ENCODE assay signal across 25 mouse cellular contexts in genomic region chr9:102169706-102170105, GRCm38 (mm10).
DNase-seq lines count a peak whose midpoint lies in the region; ATAC-seq and TF ChIP-seq lines count a peak whose summit lies in the region.
"Had no signal": no experiment of that assay in that cellular context is flagged by ENCODE, and none has a peak within 500 bp of the region (broad histone marks: within the 10 kb centered on the region; RNA-seq: fewer than 3 reads in every experiment).

No protein-coding gene starts in this region.

- H3K27ac ChIP-seq in forebrain, embryonic 11.5 days (ENCODE audit: low read depth, low read length): no peak overlapping the region
- H3K27ac ChIP-seq in forebrain, postnatal 0 days (ENCODE audit: low read depth, low read length): no peak overlapping the region
- no peak overlapping the region for H3K27ac ChIP-seq in hindbrain, embryonic 16.5 days (ENCODE audit: low read depth, low read length)
- no peak overlapping the region for H3K27ac ChIP-seq in hindbrain, embryonic 13.5 days
- no peak overlapping the region for H3K27ac ChIP-seq in midbrain, postnatal 0 days (ENCODE audit: low read depth, low read length)
- H3K27ac ChIP-seq in midbrain, embryonic 11.5 days (ENCODE audit: low read depth, low read length): no peak overlapping the region
- H3K27ac ChIP-seq: embryonic facial prominence, embryonic 10.5 days; embryonic facial prominence, embryonic 12.5 days; forebrain, embryonic 12.5 days had no signal

- ATAC-seq in forebrain, embryonic 11.5 days (replicated peaks; ENCODE audit: low FRiP score): no peak
- no peak for ATAC-seq in forebrain, postnatal 0 days
- ATAC-seq in hindbrain, embryonic 16.5 days: peak; percentile 72; the same call in 1 of the 2 replicates
- no peak for ATAC-seq in hindbrain, embryonic 13.5 days (ENCODE audit: low FRiP score)
- ATAC-seq in midbrain, postnatal 0 days (ENCODE audit: low FRiP score): no peak
- no peak for ATAC-seq in midbrain, embryonic 11.5 days (ENCODE audit: low FRiP score)
- ATAC-seq: activated CD4-positive, CD25-positive, alpha-beta regulatory T cell, adult 4 months; CD4-positive, CD25-positive, alpha-beta regulatory T cell, adult 4 months; forebrain, embryonic 14.5 days; forebrain, embryonic 16.5 days; Patski had no signal

- H3K36me3 ChIP-seq in forebrain, embryonic 11.5 days (ENCODE audit: control insufficient read depth, insufficient read depth, low read length): no peaks in the 10 kb centered on the region
- no peaks in the 10 kb centered on the region for H3K36me3 ChIP-seq in forebrain, postnatal 0 days (ENCODE audit: insufficient read depth)
- H3K36me3 ChIP-seq in hindbrain, embryonic 16.5 days (ENCODE audit: control insufficient read depth, insufficient read depth, low read length): no peaks in the 10 kb centered on the region
- H3K36me3 ChIP-seq in hindbrain, embryonic 13.5 days: no peaks in the 10 kb centered on the region
- H3K36me3 ChIP-seq in midbrain, postnatal 0 days (ENCODE audit: insufficient read depth, low read length): no peaks in the 10 kb centered on the region
- H3K36me3 ChIP-seq in midbrain, embryonic 11.5 days (ENCODE audit: control insufficient read depth, insufficient read depth, low read length): no peaks in the 10 kb centered on the region
- H3K36me3 ChIP-seq: embryonic facial prominence, embryonic 10.5 days; embryonic facial prominence, embryonic 12.5 days; forebrain, embryonic 12.5 days; G1E had no signal

- H3K4me2 ChIP-seq in forebrain, embryonic 11.5 days (ENCODE audit: low read depth, low read length, severe bottlenecking): no peak overlapping the region
- no peak overlapping the region for H3K4me2 ChIP-seq in forebrain, postnatal 0 days (ENCODE audit: low read depth)
- H3K4me2 ChIP-seq in hindbrain, embryonic 16.5 days (ENCODE audit: low read length): no peak overlapping the region
- no peak overlapping the region for H3K4me2 ChIP-seq in hindbrain, embryonic 13.5 days
- no peak overlapping the region for H3K4me2 ChIP-seq in midbrain, postnatal 0 days (ENCODE audit: low read depth, low read length, poor library complexity, severe bottlenecking)
- no peak overlapping the region for H3K4me2 ChIP-seq in midbrain, embryonic 11.5 days
- H3K4me2 ChIP-seq: embryonic facial prominence, embryonic 12.5 days; forebrain, embryonic 12.5 days had no signal

- 76% methylated on average over 7 of the region's 7 CpGs for WGBS in forebrain, embryonic 11.5 days
- WGBS in forebrain, postnatal 0 days: 59% methylated on average over 7 of the region's 7 CpGs
- 54% methylated on average over 7 of the region's 7 CpGs for WGBS in hindbrain, embryonic 16.5 days
- 65% methylated on average over 7 of the region's 7 CpGs for WGBS in hindbrain, embryonic 13.5 days
- WGBS in midbrain, postnatal 0 days: 71% methylated on average over 7 of the region's 7 CpGs
- 80% methylated on average over 7 of the region's 7 CpGs for WGBS in midbrain, embryonic 11.5 days

- H3K4me3 ChIP-seq in forebrain, embryonic 11.5 days (ENCODE audit: low read depth, low read length): no peak overlapping the region
- no peak overlapping the region for H3K4me3 ChIP-seq in forebrain, postnatal 0 days (ENCODE audit: low read depth, low read length)
- no peak overlapping the region for H3K4me3 ChIP-seq in hindbrain, embryonic 16.5 days (ENCODE audit: low read length)
- no peak overlapping the region for H3K4me3 ChIP-seq in hindbrain, embryonic 13.5 days
- no peak overlapping the region for H3K4me3 ChIP-seq in midbrain, postnatal 0 days (ENCODE audit: low read depth, low read length)
- H3K4me3 ChIP-seq in midbrain, embryonic 11.5 days (ENCODE audit: low read depth, low read length): no peak overlapping the region
- H3K4me3 ChIP-seq: embryonic facial prominence, embryonic 10.5 days; embryonic facial prominence, embryonic 12.5 days; forebrain, embryonic 12.5 days had no signal

- intact Hi-C loops in left cerebral cortex, postnatal 4 days (cut with DNase I): loop anchor here (2.0 kb wide), 1 partner anchor 37 kb away; no protein-coding TSS in a partner anchor

- H3K9ac ChIP-seq in forebrain, embryonic 11.5 days (ENCODE audit: low read length): no peak overlapping the region
- no peak overlapping the region for H3K9ac ChIP-seq in forebrain, postnatal 0 days
- H3K9ac ChIP-seq in hindbrain, embryonic 16.5 days (ENCODE audit: low read depth, low read length): no peak overlapping the region
- H3K9ac ChIP-seq in hindbrain, embryonic 13.5 days: no peak overlapping the region
- no peak overlapping the region for H3K9ac ChIP-seq in midbrain, postnatal 0 days (replicated peaks; ENCODE audit: low read length, poor library complexity, severe bottlenecking)
- no peak overlapping the region for H3K9ac ChIP-seq in midbrain, embryonic 11.5 days (ENCODE audit: low read length)
- H3K9ac ChIP-seq: embryonic facial prominence, embryonic 12.5 days; forebrain, embryonic 12.5 days had no signal

- no peaks in the 10 kb centered on the region for H3K4me1 ChIP-seq in forebrain, embryonic 11.5 days (replicated peaks; ENCODE audit: control insufficient read depth, insufficient read depth, low read length)
- no peaks in the 10 kb centered on the region for H3K4me1 ChIP-seq in forebrain, postnatal 0 days (ENCODE audit: insufficient read depth)
- H3K4me1 ChIP-seq in hindbrain, embryonic 16.5 days (ENCODE audit: control insufficient read depth, insufficient read depth, low read depth, low read length): no peaks in the 10 kb centered on the region
- H3K4me1 ChIP-seq in hindbrain, embryonic 13.5 days (replicated peaks): no peaks in the 10 kb centered on the region; the same call in 1 of the 2 replicates
- H3K4me1 ChIP-seq in midbrain, postnatal 0 days (ENCODE audit: insufficient read depth, low read length): no peaks in the 10 kb centered on the region
- no peaks in the 10 kb centered on the region for H3K4me1 ChIP-seq in midbrain, embryonic 11.5 days (ENCODE audit: control insufficient read depth, insufficient read depth, low read length)
- H3K4me1 ChIP-seq: embryonic facial prominence, embryonic 10.5 days; embryonic facial prominence, embryonic 12.5 days had no signal

- H3K27me3 ChIP-seq in forebrain, embryonic 11.5 days (ENCODE audit: control insufficient read depth, insufficient read depth, low read length): no peaks in the 10 kb centered on the region
- H3K27me3 ChIP-seq in forebrain, postnatal 0 days (ENCODE audit: insufficient read depth, low read length): no peaks in the 10 kb centered on the region
- H3K27me3 ChIP-seq in hindbrain, embryonic 16.5 days (replicated peaks; ENCODE audit: control insufficient read depth, insufficient read depth, low read length): no peaks in the 10 kb centered on the region
- H3K27me3 ChIP-seq in hindbrain, embryonic 13.5 days: peaks cover 6% of the 10 kb centered on the region; the same call in 1 of the 2 replicates
- H3K27me3 ChIP-seq in midbrain, postnatal 0 days (ENCODE audit: insufficient read depth, low read length): no peaks in the 10 kb centered on the region
- no peaks in the 10 kb centered on the region for H3K27me3 ChIP-seq in midbrain, embryonic 11.5 days (ENCODE audit: control insufficient read depth, insufficient read depth, low read length)
- H3K27me3 ChIP-seq: CH12.LX; embryonic facial prominence, embryonic 12.5 days; Patski had no signal

- no peaks in the 10 kb centered on the region for H3K9me3 ChIP-seq in forebrain, embryonic 11.5 days (ENCODE audit: control insufficient read depth, low read length)
- H3K9me3 ChIP-seq in forebrain, postnatal 0 days (ENCODE audit: low read length): no peaks in the 10 kb centered on the region
- no peaks in the 10 kb centered on the region for H3K9me3 ChIP-seq in hindbrain, embryonic 16.5 days (ENCODE audit: control insufficient read depth, low read length)
- H3K9me3 ChIP-seq in hindbrain, embryonic 13.5 days: no peaks in the 10 kb centered on the region
- H3K9me3 ChIP-seq in midbrain, postnatal 0 days (ENCODE audit: low read length): no peaks in the 10 kb centered on the region
- H3K9me3 ChIP-seq in midbrain, embryonic 11.5 days (ENCODE audit: control insufficient read depth, low read length): no peaks in the 10 kb centered on the region
- H3K9me3 ChIP-seq: embryonic facial prominence, embryonic 10.5 days; embryonic facial prominence, embryonic 12.5 days; forebrain, embryonic 12.5 days had no signal

- DNase-seq in forebrain, embryonic 11.5 days (ENCODE audit: low spot score): peak; percentile 46
- DNase-seq in forebrain, postnatal 0 days: no peak
- DNase-seq in left cerebral cortex, postnatal 4 days: peak; percentile 40
- DNase-seq in left cerebral cortex, adult 9 months (ENCODE audit: low spot score in 2 of 2): no peak
- DNase-seq in midbrain, postnatal 0 days (ENCODE audit: low spot score): peak; percentile 51
- no peak for DNase-seq in midbrain, embryonic 11.5 days (ENCODE audit: low spot score, missing footprints)
- DNase-seq: adrenal gland, adult 2 months; adrenal gland, postnatal 10 days; adrenal gland, postnatal 25 days; B cell, adult 2 months; cerebellum, adult 11-12 months; cerebellum, adult 9-10 months; cerebellum, postnatal 25 days had no signal

- TF ChIP-seq CTCF in forebrain, postnatal 0 days (IDR thresholded peaks at IDR 0.05; ENCODE audit: low read depth): no peak
- TF ChIP-seq CTCF in midbrain, postnatal 0 days (IDR thresholded peaks at IDR 0.05): no peak

Comparison
In these comparisons a context has a peak if more than half of its experiments do, and no peak if none do; other contexts are left out.
1. DNase-seq: peak in forebrain, embryonic 11.5 days (single experiment), left cerebral cortex, postnatal 4 days (single experiment) and midbrain, postnatal 0 days (single experiment); none in forebrain, postnatal 0 days (single experiment), left cerebral cortex, adult 9 months (0 of 2) and midbrain, embryonic 11.5 days (single experiment).